Mouse (Mus musculus) megakaryocyte, embryonic 14.5 days (primary cell): ENCODE measurements around the gene Col1a1.

Experiments
- FLI1 ChIP-seq: IDR thresholded peaks from 2 replicates; pipeline ENCODE4 v1.6.1; 2012; ENCODE audit warnings: low read length, inconsistent platforms, mixed read lengths
- GATA1 ChIP-seq: IDR thresholded peaks from 3 replicates; pipeline ENCODE4 v1.6.1; 2012; ENCODE audit warnings: mixed read lengths, low read length, inconsistent platforms, borderline replicate concordance

- TF ChIP-seq GATA1 (no peak), FLI1 (no peak)
Observed at GRCm38 (mm10) chr11:94978947-94979346, 42.9 kb downstream of the Col1a1 start.
